ENCODE assay signal across 12 mouse cellular contexts in genomic region chr11:121740906-121741305, GRCm38 (mm10). TPM values are rescaled to one million over a fixed set of nuclear protein-coding genes. Genes with fewer than 3 reads are reported as not detected.
DNase-seq lines count a peak whose midpoint lies in the region; ATAC-seq and TF ChIP-seq lines count a peak whose summit lies in the region.
"Had no signal": no experiment of that assay in that cellular context is flagged by ENCODE, and none has a peak within 500 bp of the region (broad histone marks: within the 10 kb centered on the region; RNA-seq: fewer than 3 reads in every experiment).

No protein-coding gene starts in this region.

- no peaks in the 10 kb centered on the region for H3K9me3 ChIP-seq in lung, embryonic 14.5 days (ENCODE audit: low read depth, low read length)
- H3K9me3 ChIP-seq: midbrain, embryonic 12.5 days had no signal

- no peak for TF ChIP-seq CTCF in lung, embryonic 14.5 days (IDR thresholded peaks at IDR 0.05; ENCODE audit: low read depth)

- no peaks in the 10 kb centered on the region for H3K36me3 ChIP-seq in lung, embryonic 14.5 days (ENCODE audit: insufficient read depth)
- H3K36me3 ChIP-seq: midbrain, embryonic 12.5 days had no signal

- ATAC-seq in lung, embryonic 14.5 days (ENCODE audit: insufficient read depth) = no peak

- intact Hi-C loops in left cerebral cortex, postnatal 25 days (cut with DNase I) = no loop called here
- intact Hi-C loops in left cerebral cortex, postnatal 10 days (cut with DNase I) = no loop called here

- H3K4me3 ChIP-seq in lung, embryonic 14.5 days (ENCODE audit: low read depth, low read length) = no peak overlapping the region
- H3K4me3 ChIP-seq: midbrain, embryonic 12.5 days had no signal

- 0 out of 2 replicates have a peak, but pooled peaks cover 6% of the 10 kb centered on the region for H3K4me1 ChIP-seq in lung, embryonic 14.5 days (ENCODE audit: insufficient read depth)

- H3K4me2 ChIP-seq in lung, embryonic 14.5 days = no peak overlapping the region
- H3K4me2 ChIP-seq: midbrain, embryonic 12.5 days had no signal

- no peak overlapping the region for H3K27ac ChIP-seq in lung, embryonic 14.5 days (ENCODE audit: low read depth)
- H3K27ac ChIP-seq: midbrain, embryonic 12.5 days had no signal

- H3K27me3 ChIP-seq in lung, embryonic 14.5 days (ENCODE audit: insufficient read depth, low read length) = no peaks in the 10 kb centered on the region
- H3K27me3 ChIP-seq: midbrain, embryonic 12.5 days had no signal

- no peak overlapping the region for H3K9ac ChIP-seq in lung, embryonic 14.5 days
- H3K9ac ChIP-seq: midbrain, embryonic 12.5 days had no signal

- DNase-seq in adrenal gland, adult (ENCODE audit: inconsistent age in 2 of 2, low spot score in 1 of 2) = peak; percentile 16 to 46
- DNase-seq in adrenal gland, postnatal 4 days (ENCODE audit: low spot score in 2 of 2) = no peak
- peak; percentile 67 for DNase-seq in urinary bladder, postnatal 14 days (ENCODE audit: low spot score)
- DNase-seq in urinary bladder, adult 2 months (ENCODE audit: low spot score) = no peak
- DNase-seq in lung, embryonic 14.5 days = peak; percentile 49
- DNase-seq in left cerebral cortex, postnatal 25 days (ENCODE audit: low spot score in 2 of 2) = no peak
- no peak for DNase-seq in thymus, adult 18-20 months
- DNase-seq in left cerebral cortex, postnatal 10 days (ENCODE audit: extremely low spot score in 1 of 2, low spot score in 2 of 2) = no peak
- DNase-seq: cerebellum, postnatal 14 days; retina, postnatal 1 day; thymus, adult 2 months had no signal

- WGBS in lung, embryonic 14.5 days = 15% methylated on average over 1 of the region's 1 CpGs

RNA-seq across cellular contexts. Expression of gene Metrnl, which starts 39.6 kb away (rescaled TPM):
- total RNA-seq in adrenal gland, postnatal 4 days (2021) = 10 to 100 TPM; 13.8 to 16.8 TPM
- polyA plus RNA-seq in urinary bladder, adult 2 months (2012; rRNA removed) = 39.0 and 46.7 TPM in 2 replicates
- 18.6 and 20.2 TPM in 2 replicates for polyA plus RNA-seq in lung, embryonic 14.5 days (2014; fragmentation: Nextera tagmentation; extraction: Ambion mirVana)
- total RNA-seq in left cerebral cortex, postnatal 25 days (2021) = 10 to 100 TPM; 10.4 to 14.7 TPM
- 1 to 10 TPM; 5.4 to 9.2 TPM for total RNA-seq in left cerebral cortex, postnatal 10 days (2021)

Comparison
In these comparisons a context has a peak if more than half of its experiments do, and no peak if none do; other contexts are left out.
1. DNase-seq: peak in adrenal gland, adult (2 of 2), urinary bladder, postnatal 14 days (single experiment) and lung, embryonic 14.5 days (single experiment); none in adrenal gland, postnatal 4 days (0 of 2), urinary bladder, adult 2 months (single experiment), left cerebral cortex, postnatal 25 days (0 of 2), thymus, adult 18-20 months (0 of 2) and left cerebral cortex, postnatal 10 days (0 of 2).